Mouse (Mus musculus): Measurements from ENCODE around the gene Rbfox3. TPM values are rescaled to one million over a fixed set of nuclear protein-coding genes. Genes with fewer than 3 reads are reported as not detected.

Rbfox3 gene
- total and polyA plus RNA-seq, 2 experiments from 2014 or later = 60.3 to 73.3 TPM

GRCm38 (mm10) chr11:118507095-118507494 is 404.3 kb downstream of the Rbfox3 start:
- ATAC-seq (ENCODE audit: low FRiP score) (no peak), DNase-seq (ENCODE audit: low spot score) (no peak)
- H3K27me3 ChIP-seq (ENCODE audit: insufficient read depth, low read length) = no peaks in the 10 kb centered on the region; the same call in 1 of the 2 replicates
- H3K9ac ChIP-seq (replicated peaks; ENCODE audit: low read length, poor library complexity, severe bottlenecking) = no peak overlapping the region
- no peaks in the 10 kb centered on the region for H3K9me3 ChIP-seq (ENCODE audit: low read length)
- no peak overlapping the region for H3K27ac ChIP-seq (ENCODE audit: low read depth, low read length)
- whole genome bisulfite sequencing = 91% methylated on average over 6 of the region's 6 CpGs
- H3K4me3 ChIP-seq (ENCODE audit: low read depth, low read length) = no peak overlapping the region
- H3K4me2 ChIP-seq (ENCODE audit: low read depth, low read length, poor library complexity, severe bottlenecking) = no peak overlapping the region
- no peaks in the 10 kb centered on the region for H3K36me3 ChIP-seq (ENCODE audit: insufficient read depth, low read length)
- TF ChIP-seq CTCF (IDR thresholded peaks at IDR 0.05) = no peak
- H3K4me1 ChIP-seq (ENCODE audit: insufficient read depth, low read length) = no peaks in the 10 kb centered on the region

- Histone ChIP-seq H3K9me3 (ENCODE audit: low read length) (no peaks in the 10 kb centered on the region), H3K27me3 (ENCODE audit: insufficient read depth, low read length) (no peaks in the 10 kb centered on the region; the same call in 1 of the 2 replicates), H3K36me3 (ENCODE audit: insufficient read depth, low read length) (0 out of 2 replicates have a peak, but pooled peaks cover 7% of the 10 kb centered on the region), H3K4me2 (ENCODE audit: low read depth, low read length, poor library complexity, severe bottlenecking) (no peak overlapping the region), H3K27ac (ENCODE audit: low read depth, low read length) (no peak overlapping the region), H3K4me1 (ENCODE audit: insufficient read depth, low read length) (no peaks in the 10 kb centered on the region), H3K4me3 (ENCODE audit: low read depth, low read length) (no peak overlapping the region), H3K9ac (replicated peaks; ENCODE audit: low read length, poor library complexity, severe bottlenecking) (0 out of 2 replicates have a peak overlapping the region, but pooled peaks have one; percentile 2)
- DNase-seq (ENCODE audit: low spot score) (no peak), ATAC-seq (ENCODE audit: low FRiP score) (no peak)
- no peak for TF ChIP-seq CTCF (IDR thresholded peaks at IDR 0.05)
- WGBS = 67% methylated on average over 5 of the region's 5 CpGs
These were observed 407.3 kb downstream of the Rbfox3 start for GRCm38 (mm10) chr11:118504180-118504454.

DNA sequence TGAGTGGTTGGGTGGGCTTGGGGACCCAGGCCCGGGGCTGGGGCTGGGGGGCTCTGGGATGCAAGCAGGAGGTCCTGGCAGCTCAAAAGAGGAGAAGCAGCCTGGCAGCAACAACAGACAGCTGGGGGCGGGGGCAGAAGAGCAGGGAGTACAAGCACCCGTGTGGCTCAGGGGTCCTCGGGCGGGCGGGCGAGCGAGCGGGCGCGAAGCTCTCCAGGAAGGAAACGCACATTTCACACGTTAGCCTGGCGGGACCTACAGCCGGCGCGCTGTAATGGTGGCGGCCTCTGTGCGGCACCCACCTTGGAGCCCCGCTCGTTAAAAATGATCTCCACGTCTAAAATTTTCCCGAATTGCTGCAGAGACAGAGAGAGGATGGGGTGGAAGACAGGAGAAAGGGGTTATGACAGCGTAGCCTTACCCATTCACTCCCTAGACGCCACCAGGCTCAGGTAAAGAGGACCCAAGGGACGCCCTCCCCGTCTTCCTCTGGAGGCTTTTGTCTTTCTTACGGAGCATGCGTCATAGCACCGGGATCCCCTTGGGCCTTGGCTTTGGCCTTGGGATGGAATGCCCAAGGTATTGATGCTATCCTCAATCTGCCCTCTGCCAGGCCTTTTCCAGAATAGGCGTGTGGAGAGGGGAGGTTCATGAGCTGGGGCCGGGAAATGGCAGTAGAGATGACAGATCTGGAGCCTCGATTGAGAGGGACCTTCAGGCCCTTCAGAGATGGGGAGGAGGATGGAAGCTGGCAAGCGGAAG is 407.8 kb downstream of the Rbfox3 start:
- no peaks in the 10 kb centered on the region for H3K4me1 ChIP-seq (ENCODE audit: insufficient read depth, low read length)
- no peak overlapping the region for H3K4me3 ChIP-seq (ENCODE audit: low read depth, low read length)
- 0 out of 2 replicates have a peak overlapping the region, but pooled peaks have one; percentile 2 for H3K9ac ChIP-seq (replicated peaks; ENCODE audit: low read length, poor library complexity, severe bottlenecking)
- whole genome bisulfite sequencing = 35% methylated on average over 31 of the region's 34 CpGs
- DNase-seq (ENCODE audit: low spot score) (no peak), ATAC-seq (ENCODE audit: low FRiP score) (no peak)
- H3K9me3 ChIP-seq (ENCODE audit: low read length) = no peaks in the 10 kb centered on the region
- no peak overlapping the region for H3K4me2 ChIP-seq (ENCODE audit: low read depth, low read length, poor library complexity, severe bottlenecking)
- H3K36me3 ChIP-seq (ENCODE audit: insufficient read depth, low read length) = 0 out of 2 replicates have a peak, but pooled peaks cover 7% of the 10 kb centered on the region
- TF ChIP-seq CTCF (IDR thresholded peaks at IDR 0.05) = no peak
- H3K27me3 ChIP-seq (ENCODE audit: insufficient read depth, low read length) = no peaks in the 10 kb centered on the region; the same call in 1 of the 2 replicates
- no peak overlapping the region for H3K27ac ChIP-seq (ENCODE audit: low read depth, low read length)

- ATAC-seq (ENCODE audit: low FRiP score) = no peak
- Histone ChIP-seq H3K4me2 (ENCODE audit: low read depth, low read length, poor library complexity, severe bottlenecking) (no peak overlapping the region), H3K4me1 (ENCODE audit: insufficient read depth, low read length) (no peaks in the 10 kb centered on the region), H3K4me3 (ENCODE audit: low read depth, low read length) (no peak overlapping the region), H3K27me3 (ENCODE audit: insufficient read depth, low read length) (no peaks in the 10 kb centered on the region; the same call in 1 of the 2 replicates), H3K9ac (replicated peaks; ENCODE audit: low read length, poor library complexity, severe bottlenecking) (no peak overlapping the region), H3K9me3 (ENCODE audit: low read length) (no peaks in the 10 kb centered on the region), H3K27ac (ENCODE audit: low read depth, low read length) (no peak overlapping the region), H3K36me3 (ENCODE audit: insufficient read depth, low read length) (0 out of 2 replicates have a peak, but pooled peaks cover 7% of the 10 kb centered on the region)
- no peak for TF ChIP-seq CTCF (IDR thresholded peaks at IDR 0.05)
- no peak for DNase-seq (ENCODE audit: low spot score)
- WGBS = 56% methylated on average over 5 of the region's 6 CpGs
These were observed 408.4 kb downstream of the Rbfox3 start for GRCm38 (mm10) chr11:118502990-118503389.

DNA sequence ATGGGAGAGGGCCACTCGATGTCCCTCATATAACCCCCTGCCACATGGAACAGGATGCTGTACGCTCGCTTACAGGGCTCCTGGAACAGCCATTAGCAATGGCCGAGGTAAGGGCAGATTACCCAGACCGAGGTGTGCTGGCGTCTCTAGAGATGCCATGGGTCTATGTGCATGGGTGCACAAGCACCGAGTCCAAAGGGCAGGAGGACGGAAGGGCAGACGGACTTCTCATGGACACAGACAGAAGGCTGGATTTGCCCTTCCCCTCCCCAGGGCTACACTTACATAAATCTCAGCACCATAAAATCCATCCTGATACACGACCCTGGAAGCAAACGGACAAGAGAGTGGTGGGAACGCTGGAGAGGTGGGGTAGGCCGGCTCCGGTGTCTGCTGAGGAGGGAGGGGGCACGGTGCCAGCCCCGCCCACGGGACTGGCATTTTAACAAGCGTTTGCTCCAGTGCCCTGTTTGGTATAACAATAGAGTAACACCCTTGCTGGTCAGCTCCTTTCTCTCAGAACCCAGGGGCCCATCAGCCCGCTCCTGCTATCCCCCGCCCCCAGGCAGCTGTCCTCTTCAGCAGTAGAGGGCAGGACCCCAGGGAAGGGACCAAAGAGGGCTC is 415.2 kb downstream of the Rbfox3 start:
- no peak overlapping the region for H3K27ac ChIP-seq (ENCODE audit: low read depth, low read length)
- WGBS = 55% methylated on average over 20 of the region's 20 CpGs
- no peak overlapping the region for H3K9ac ChIP-seq (replicated peaks; ENCODE audit: low read length, poor library complexity, severe bottlenecking)
- H3K4me2 ChIP-seq (ENCODE audit: low read depth, low read length, poor library complexity, severe bottlenecking) = no peak overlapping the region
- H3K9me3 ChIP-seq (ENCODE audit: low read length) = no peaks in the 10 kb centered on the region
- no peaks in the 10 kb centered on the region for H3K27me3 ChIP-seq (ENCODE audit: insufficient read depth, low read length)
- no peak for DNase-seq (ENCODE audit: low spot score)
- H3K4me3 ChIP-seq (ENCODE audit: low read depth, low read length) = no peak overlapping the region
- no peak for ATAC-seq (ENCODE audit: low FRiP score)
- H3K36me3 ChIP-seq (ENCODE audit: insufficient read depth, low read length) = peaks cover 4% of the 10 kb centered on the region; the same call in 1 of the 2 replicates
- H3K4me1 ChIP-seq (ENCODE audit: insufficient read depth, low read length) = no peaks in the 10 kb centered on the region
- no peak for TF ChIP-seq CTCF (IDR thresholded peaks at IDR 0.05)

- Histone ChIP-seq H3K4me3 (ENCODE audit: low read depth, low read length) (no peak overlapping the region), H3K27me3 (ENCODE audit: insufficient read depth, low read length) (no peaks in the 10 kb centered on the region), H3K4me2 (ENCODE audit: low read depth, low read length, poor library complexity, severe bottlenecking) (no peak overlapping the region), H3K4me1 (ENCODE audit: insufficient read depth, low read length) (no peaks in the 10 kb centered on the region), H3K27ac (ENCODE audit: low read depth, low read length) (no peak overlapping the region), H3K36me3 (ENCODE audit: insufficient read depth, low read length) (no peaks in the 10 kb centered on the region; the same call in 1 of the 2 replicates), H3K9ac (replicated peaks; ENCODE audit: low read length, poor library complexity, severe bottlenecking) (no peak overlapping the region), H3K9me3 (ENCODE audit: low read length) (no peaks in the 10 kb centered on the region)
- ATAC-seq (ENCODE audit: low FRiP score) (no peak), DNase-seq (ENCODE audit: low spot score) (no peak)
- 49% methylated on average over 5 of the region's 5 CpGs for WGBS
- TF ChIP-seq CTCF (IDR thresholded peaks at IDR 0.05) = no peak
These were observed 416.3 kb downstream of the Rbfox3 start for GRCm38 (mm10) chr11:118495065-118495464.
